Mouse (Mus musculus): ENCODE measurements at regions not wholly inside any gene's neighbourhood (a gene's known extent, or its start where the extent isn't known, plus 50 kb on each side); places are given as distances from the start of the nearest gene placed in this dataset.
A peak's percentile ranks its signal among the peaks of the same experiment; 100 is the strongest.

- no peak for DNase-seq (ENCODE audit: low read depth)
- no peak for TF ChIP-seq POLR2A (IDR thresholded peaks at IDR 0.05; ENCODE audit: borderline replicate concordance, extremely low read depth, insufficient read depth, insufficient read length, poor library complexity, severe bottlenecking)
- no peak for TF ChIP-seq CTCF (IDR thresholded peaks at IDR 0.05; ENCODE audit: borderline replicate concordance, extremely low read depth, insufficient read depth, insufficient read length)
Measured at GRCm38 (mm10) chr15:69766743-69767142, 3266.0 kb upstream of the Lrrc6 start.

GRCm38 (mm10) chr15:69752616-69753015, 3251.9 kb upstream of the Lrrc6 start:
- no peak for DNase-seq (ENCODE audit: low read depth)
- TF ChIP-seq CTCF (IDR thresholded peaks at IDR 0.05; ENCODE audit: borderline replicate concordance, extremely low read depth, insufficient read depth, insufficient read length), result no peak
- TF ChIP-seq POLR2A (IDR thresholded peaks at IDR 0.05; ENCODE audit: borderline replicate concordance, extremely low read depth, insufficient read depth, insufficient read length, poor library complexity, severe bottlenecking), result no peak

DNA sequence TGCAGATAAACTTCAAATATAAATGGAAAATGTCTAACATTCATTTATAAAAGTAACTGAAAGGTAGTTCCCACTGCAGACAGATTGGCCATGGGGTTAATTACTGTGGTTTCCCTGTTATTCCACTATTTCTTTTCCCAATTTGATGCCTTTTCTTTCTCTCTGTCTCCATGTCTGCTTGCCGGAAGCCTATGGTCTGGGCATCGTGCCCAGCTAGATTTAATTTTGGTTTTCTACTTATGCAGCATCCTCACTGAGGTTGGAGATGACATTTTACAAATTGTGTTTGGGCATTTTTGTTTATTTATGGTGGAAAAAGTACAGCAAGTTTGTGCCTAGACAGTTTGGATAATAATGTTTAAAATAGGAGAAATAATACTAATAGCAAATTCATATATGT, 3214.0 kb upstream of the Lrrc6 start:
- TF ChIP-seq POLR2A (IDR thresholded peaks at IDR 0.05; ENCODE audit: borderline replicate concordance, extremely low read depth, insufficient read depth, insufficient read length, poor library complexity, severe bottlenecking), result no peak
- no peak for TF ChIP-seq CTCF (IDR thresholded peaks at IDR 0.05; ENCODE audit: borderline replicate concordance, extremely low read depth, insufficient read depth, insufficient read length)
- peak; percentile 78 for DNase-seq (ENCODE audit: low read depth)

- no peak for DNase-seq (ENCODE audit: low read depth)
- TF ChIP-seq POLR2A (IDR thresholded peaks at IDR 0.05; ENCODE audit: borderline replicate concordance, extremely low read depth, insufficient read depth, insufficient read length, poor library complexity, severe bottlenecking) (no peak), CTCF (IDR thresholded peaks at IDR 0.05; ENCODE audit: borderline replicate concordance, extremely low read depth, insufficient read depth, insufficient read length) (no peak)
Measured at GRCm38 (mm10) chr15:69713900-69714299, 3213.2 kb upstream of the Lrrc6 start.

DNA sequence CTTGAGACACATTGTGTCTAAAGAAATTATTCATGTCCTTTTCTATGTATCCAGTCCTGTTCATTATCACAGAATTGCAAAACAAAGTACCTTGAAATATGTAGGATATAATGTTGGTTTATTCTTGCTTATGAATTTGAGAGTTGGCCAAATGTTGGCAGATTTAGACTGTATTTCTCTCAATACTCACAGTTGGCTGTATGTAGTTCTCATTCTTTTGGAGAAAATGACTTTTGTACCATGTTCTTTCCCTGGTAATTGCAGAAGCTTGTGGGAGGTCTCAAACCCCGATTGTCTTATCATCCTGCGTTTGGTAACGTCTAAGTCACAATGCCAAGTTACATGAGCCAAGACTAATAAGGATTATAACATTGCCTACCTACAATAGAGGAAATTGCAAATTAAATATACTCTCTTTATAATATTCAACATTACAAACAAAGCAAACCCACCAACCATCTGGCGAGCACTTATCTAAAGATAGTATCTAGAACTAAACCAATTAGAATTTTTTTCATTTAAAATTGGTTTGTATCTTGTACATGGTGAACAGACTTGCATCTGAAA, 3195.0 kb upstream of the Lrrc6 start:
- no peak for DNase-seq (ENCODE audit: low read depth)
- TF ChIP-seq POLR2A (IDR thresholded peaks at IDR 0.05; ENCODE audit: borderline replicate concordance, extremely low read depth, insufficient read depth, insufficient read length, poor library complexity, severe bottlenecking) (no peak), CTCF (IDR thresholded peaks at IDR 0.05; ENCODE audit: borderline replicate concordance, extremely low read depth, insufficient read depth, insufficient read length) (no peak)

- TF ChIP-seq CTCF (IDR thresholded peaks at IDR 0.05; ENCODE audit: borderline replicate concordance, extremely low read depth, insufficient read depth, insufficient read length) (no peak), POLR2A (IDR thresholded peaks at IDR 0.05; ENCODE audit: borderline replicate concordance, extremely low read depth, insufficient read depth, insufficient read length, poor library complexity, severe bottlenecking) (no peak)
- no peak for DNase-seq (ENCODE audit: low read depth)
Measured at GRCm38 (mm10) chr15:69690501-69690900, 3189.8 kb upstream of the Lrrc6 start.
